Mouse (Mus musculus): ENCODE results near the gene Elmo2. TPM values are rescaled to one million over a fixed set of nuclear protein-coding genes. Genes with fewer than 3 reads are reported as not detected.

Gene Elmo2
- polyA plus RNA-seq, 1 experiment: 231 TPM

DNA sequence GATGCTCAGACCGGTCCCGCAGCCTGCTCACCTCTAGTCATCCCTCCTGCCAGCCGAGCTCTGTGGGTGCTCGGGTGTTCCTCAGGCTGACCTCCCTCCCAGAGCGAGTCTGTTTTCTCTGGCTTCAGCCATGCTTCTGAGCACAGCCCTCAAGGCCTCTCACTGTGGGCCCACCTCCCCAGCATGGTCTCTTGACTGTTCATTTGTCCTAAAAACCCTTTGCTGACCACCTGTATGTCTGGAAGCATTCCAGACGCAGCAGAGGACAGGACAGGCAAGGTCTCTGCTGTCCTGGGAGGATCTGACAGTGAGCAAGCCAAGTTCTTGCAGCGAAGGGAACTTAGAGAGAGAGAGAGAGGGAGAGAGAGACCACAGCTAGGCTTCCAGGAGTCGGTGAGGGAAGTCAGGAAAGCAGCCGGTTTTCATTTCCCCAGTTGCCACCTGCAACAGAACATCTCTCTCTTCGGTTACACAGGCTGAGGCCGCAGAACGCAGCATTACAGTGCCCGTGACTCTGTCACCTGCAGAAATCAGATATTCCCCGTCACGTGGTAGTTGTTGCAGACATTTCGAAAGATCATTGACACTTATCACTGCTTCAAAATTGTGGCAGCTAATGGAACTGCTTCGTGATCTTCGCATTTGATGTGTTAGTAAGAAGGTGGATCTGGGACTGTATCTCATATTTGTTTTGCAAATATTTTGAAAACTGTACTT, 63.8 kb downstream of the Elmo2 start:
- H3K27ac ChIP-seq (ENCODE audit: insufficient read depth, low read depth, low read length): no peak overlapping the region
- H3K4me1 ChIP-seq (ENCODE audit: control insufficient read depth, insufficient read depth, low read length): peaks cover 61% of the 10 kb centered on the region
- H3K4me3 ChIP-seq (ENCODE audit: insufficient read depth, low read depth, low read length): no peak overlapping the region
- 75% methylated on average over 18 of the region's 18 CpGs for WGBS
- TF ChIP-seq CTCF (IDR thresholded peaks at IDR 0.05; ENCODE audit: insufficient read depth, low read depth, low read length): no peak
- no peak for TF ChIP-seq POLR2A (IDR thresholded peaks at IDR 0.05; ENCODE audit: insufficient read depth, low read depth, low read length)

DNA sequence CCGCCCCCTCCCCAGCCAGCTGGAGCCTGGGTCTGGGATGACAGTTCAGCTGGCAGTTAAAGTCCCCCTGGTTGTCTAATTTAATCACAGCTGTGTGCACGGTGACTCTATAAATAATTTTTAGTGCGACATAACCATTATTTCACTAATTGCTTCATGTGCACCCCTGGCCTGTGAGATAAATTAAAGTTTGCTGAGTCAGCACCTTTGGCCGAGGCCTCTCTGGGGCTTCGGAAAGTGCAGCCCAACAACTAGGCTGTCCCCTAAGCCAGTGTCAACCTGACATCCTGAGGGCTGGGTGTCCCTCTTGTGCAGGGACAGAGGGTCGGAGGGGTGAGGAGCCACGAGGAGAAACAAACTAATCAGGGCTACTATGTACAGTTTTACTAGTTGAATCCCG, 66.4 kb downstream of the Elmo2 start:
- Histone ChIP-seq H3K4me3 (ENCODE audit: insufficient read depth, low read depth, low read length) (no peak overlapping the region), H3K4me1 (ENCODE audit: control insufficient read depth, insufficient read depth, low read length) (peaks cover 55% of the 10 kb centered on the region), H3K27ac (ENCODE audit: insufficient read depth, low read depth, low read length) (no peak overlapping the region)
- TF ChIP-seq POLR2A (IDR thresholded peaks at IDR 0.05; ENCODE audit: insufficient read depth, low read depth, low read length) (no peak), CTCF (IDR thresholded peaks at IDR 0.05; ENCODE audit: insufficient read depth, low read depth, low read length) (no peak)
- 60% methylated on average over 8 of the region's 8 CpGs for WGBS

DNA sequence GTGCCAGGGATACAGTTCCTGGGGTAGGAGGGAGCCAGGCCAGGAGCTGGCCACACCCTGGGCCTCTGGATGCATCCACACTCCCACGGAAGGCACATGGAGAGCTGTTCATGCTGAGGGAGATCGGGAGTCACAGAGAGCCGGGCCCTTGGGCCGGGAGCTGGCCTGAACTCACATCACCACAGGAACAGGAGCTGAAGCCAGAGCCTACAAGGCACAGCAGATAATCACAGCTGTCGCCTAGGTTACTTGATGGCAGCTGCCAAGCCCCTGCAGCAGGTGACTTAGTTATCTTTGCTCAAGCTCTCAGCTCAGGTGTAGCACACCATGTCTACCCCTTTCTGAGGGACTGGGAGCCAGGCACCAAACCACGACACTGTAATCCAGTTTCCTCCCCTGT, 68.0 kb downstream of the Elmo2 start:
- Histone ChIP-seq H3K4me1 (ENCODE audit: control insufficient read depth, insufficient read depth, low read length) (peaks cover 43% of the 10 kb centered on the region), H3K4me3 (ENCODE audit: insufficient read depth, low read depth, low read length) (no peak overlapping the region), H3K27ac (ENCODE audit: insufficient read depth, low read depth, low read length) (no peak overlapping the region)
- no peak for TF ChIP-seq CTCF (IDR thresholded peaks at IDR 0.05; ENCODE audit: insufficient read depth, low read depth, low read length)
- TF ChIP-seq POLR2A (IDR thresholded peaks at IDR 0.05; ENCODE audit: insufficient read depth, low read depth, low read length): no peak
- WGBS: 86% methylated on average over 6 of the region's 6 CpGs

DNA sequence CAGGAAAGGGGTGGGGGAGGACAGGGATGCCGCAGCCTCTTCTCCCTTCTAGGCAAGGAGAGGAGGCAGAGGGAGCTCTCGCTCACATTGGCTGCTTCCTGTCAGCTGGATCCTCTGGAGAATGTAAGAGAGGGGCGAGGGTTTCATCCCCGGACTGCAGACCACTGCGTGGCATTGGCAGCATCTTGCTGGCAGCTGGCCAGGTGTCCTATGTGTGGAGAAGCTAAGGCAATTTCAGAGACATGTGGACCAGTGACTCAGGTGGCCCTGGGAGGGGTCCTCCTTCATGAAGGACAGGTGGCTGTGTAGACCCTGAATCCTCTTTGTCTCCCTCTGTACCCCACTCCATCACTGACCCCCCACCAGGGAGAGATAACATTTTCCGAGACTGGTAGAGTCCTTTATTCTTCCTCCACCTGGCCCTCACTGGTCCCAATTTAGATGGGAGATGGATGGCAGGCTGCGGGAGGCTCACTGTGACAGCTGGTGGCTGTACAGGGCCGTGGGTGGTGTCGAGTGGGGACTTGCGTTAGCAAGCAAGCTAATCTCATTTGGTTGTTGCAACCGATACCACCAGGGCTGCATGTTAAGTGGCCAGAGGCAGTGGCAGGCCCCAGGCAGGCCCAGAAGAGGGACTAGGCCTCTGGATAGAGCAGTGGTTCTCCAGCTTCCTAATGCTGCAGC, 69.0 kb downstream of the Elmo2 start:
- H3K4me3 ChIP-seq (ENCODE audit: insufficient read depth, low read depth, low read length): no peak overlapping the region
- TF ChIP-seq POLR2A (IDR thresholded peaks at IDR 0.05; ENCODE audit: insufficient read depth, low read depth, low read length): no peak
- no peak for TF ChIP-seq CTCF (IDR thresholded peaks at IDR 0.05; ENCODE audit: insufficient read depth, low read depth, low read length)
- peaks cover 39% of the 10 kb centered on the region for H3K4me1 ChIP-seq (ENCODE audit: control insufficient read depth, insufficient read depth, low read length)
- WGBS: 43% methylated on average over 11 of the region's 11 CpGs
- no peak overlapping the region for H3K27ac ChIP-seq (ENCODE audit: insufficient read depth, low read depth, low read length)

DNA sequence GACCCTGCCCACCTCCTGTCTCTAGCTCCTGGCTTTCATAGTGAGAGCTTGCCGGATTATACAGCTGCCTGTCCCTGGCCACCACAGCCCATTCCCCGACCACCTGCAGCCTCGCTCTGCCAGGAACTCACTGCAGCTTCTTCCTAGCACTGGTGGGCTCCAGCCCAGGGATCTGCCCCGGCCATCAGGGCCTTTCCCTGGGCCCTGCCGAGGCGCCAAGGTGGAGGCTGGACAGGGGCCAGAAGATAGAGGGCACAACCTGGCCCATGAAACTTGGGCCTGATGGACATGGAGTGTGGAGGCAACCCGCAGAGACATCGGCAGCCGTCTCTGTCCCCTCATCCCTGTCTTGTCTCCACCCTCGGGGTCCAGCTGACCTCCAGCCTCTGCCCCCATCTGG, 70.1 kb downstream of the Elmo2 start:
- 76% methylated on average over 10 of the region's 10 CpGs for WGBS

DNA sequence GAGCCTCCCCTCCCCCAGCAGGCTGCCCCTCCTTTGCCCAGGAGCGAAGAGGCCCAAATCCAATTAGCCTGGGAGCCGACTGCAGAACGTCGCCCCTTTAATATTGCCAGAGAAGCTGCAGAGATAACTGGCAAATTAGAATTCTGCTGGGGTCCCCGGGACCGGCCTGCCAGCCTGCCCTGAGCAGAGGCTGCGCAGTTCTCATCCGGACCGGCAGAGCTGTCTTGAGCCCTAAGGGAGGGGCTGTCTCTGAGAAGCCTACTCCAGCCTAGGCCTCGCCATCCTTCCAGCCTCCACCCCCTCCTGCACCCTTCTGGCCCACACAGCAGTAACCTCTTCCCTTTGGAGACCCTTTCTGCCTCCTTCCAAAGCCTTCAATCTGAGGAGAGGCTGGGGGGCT, 72.4 kb downstream of the Elmo2 start:
- no peak overlapping the region for H3K27ac ChIP-seq (ENCODE audit: insufficient read depth, low read depth, low read length)
- TF ChIP-seq CTCF (IDR thresholded peaks at IDR 0.05; ENCODE audit: insufficient read depth, low read depth, low read length) (no peak), POLR2A (IDR thresholded peaks at IDR 0.05; ENCODE audit: insufficient read depth, low read depth, low read length) (no peak)
- H3K4me3 ChIP-seq (ENCODE audit: insufficient read depth, low read depth, low read length): no peak overlapping the region
- H3K4me1 ChIP-seq (ENCODE audit: control insufficient read depth, insufficient read depth, low read length): peaks cover 28% of the 10 kb centered on the region
- 69% methylated on average over 10 of the region's 10 CpGs for WGBS

More for the DNA sequence above, 70.1 kb downstream of the Elmo2 start:
- no peak for TF ChIP-seq CTCF (IDR thresholded peaks at IDR 0.05; ENCODE audit: insufficient read depth, low read depth, low read length)
- TF ChIP-seq POLR2A (IDR thresholded peaks at IDR 0.05; ENCODE audit: insufficient read depth, low read depth, low read length): no peak
- no peak overlapping the region for H3K27ac ChIP-seq (ENCODE audit: insufficient read depth, low read depth, low read length)
- H3K4me1 ChIP-seq (ENCODE audit: control insufficient read depth, insufficient read depth, low read length): peaks cover 34% of the 10 kb centered on the region
- H3K4me3 ChIP-seq (ENCODE audit: insufficient read depth, low read depth, low read length): no peak overlapping the region

DNA sequence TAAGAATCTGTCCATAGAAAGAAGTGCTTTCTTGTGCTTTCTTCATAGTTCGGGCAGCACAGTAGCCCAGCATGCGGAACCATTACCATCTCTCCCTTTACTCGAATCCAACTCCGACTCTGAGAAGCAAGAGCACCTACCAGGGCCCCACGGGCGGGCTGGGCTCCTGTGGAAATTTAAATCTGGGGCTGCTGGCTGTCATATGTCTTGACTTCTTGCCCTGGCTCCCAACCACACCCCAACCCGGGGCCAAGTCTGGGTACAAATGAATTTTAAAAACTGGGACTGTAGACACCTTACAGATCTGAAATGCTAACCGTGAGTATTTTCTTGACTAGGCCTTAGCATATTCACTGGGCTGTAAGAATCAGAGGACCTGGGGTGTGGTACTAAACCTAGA, 73.0 kb downstream of the Elmo2 start:
- H3K4me1 ChIP-seq (ENCODE audit: control insufficient read depth, insufficient read depth, low read length): peaks cover 28% of the 10 kb centered on the region
- 87% methylated on average over 8 of the region's 8 CpGs for WGBS
- TF ChIP-seq CTCF (IDR thresholded peaks at IDR 0.05; ENCODE audit: insufficient read depth, low read depth, low read length) (no peak), POLR2A (IDR thresholded peaks at IDR 0.05; ENCODE audit: insufficient read depth, low read depth, low read length) (no peak)
- H3K27ac ChIP-seq (ENCODE audit: insufficient read depth, low read depth, low read length): no peak overlapping the region
- H3K4me3 ChIP-seq (ENCODE audit: insufficient read depth, low read depth, low read length): no peak overlapping the region

DNA sequence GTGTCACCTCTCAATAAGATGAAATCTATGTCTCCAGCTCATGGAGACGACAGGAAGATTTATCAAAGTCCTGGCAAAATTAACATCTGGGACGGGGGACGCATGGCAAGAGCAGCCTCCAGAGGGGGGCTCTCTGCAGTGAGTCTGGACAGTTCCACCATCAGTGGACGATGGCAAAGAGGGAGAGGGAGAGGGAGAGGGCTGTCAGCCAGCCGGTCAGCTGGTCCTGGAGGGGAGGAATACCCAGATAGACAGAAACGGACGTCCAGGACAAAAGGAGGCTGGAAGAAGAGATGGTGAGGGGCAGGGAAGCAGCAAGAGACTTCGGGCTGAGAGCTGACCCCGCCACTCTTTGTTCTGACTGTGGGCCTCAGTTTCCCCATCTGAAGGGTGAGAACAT, 73.5 kb downstream of the Elmo2 start:
- TF ChIP-seq POLR2A (IDR thresholded peaks at IDR 0.05; ENCODE audit: insufficient read depth, low read depth, low read length) (no peak), CTCF (IDR thresholded peaks at IDR 0.05; ENCODE audit: insufficient read depth, low read depth, low read length) (no peak)
- no peak overlapping the region for H3K4me3 ChIP-seq (ENCODE audit: insufficient read depth, low read depth, low read length)
- 73% methylated on average over 9 of the region's 9 CpGs for WGBS

DNA sequence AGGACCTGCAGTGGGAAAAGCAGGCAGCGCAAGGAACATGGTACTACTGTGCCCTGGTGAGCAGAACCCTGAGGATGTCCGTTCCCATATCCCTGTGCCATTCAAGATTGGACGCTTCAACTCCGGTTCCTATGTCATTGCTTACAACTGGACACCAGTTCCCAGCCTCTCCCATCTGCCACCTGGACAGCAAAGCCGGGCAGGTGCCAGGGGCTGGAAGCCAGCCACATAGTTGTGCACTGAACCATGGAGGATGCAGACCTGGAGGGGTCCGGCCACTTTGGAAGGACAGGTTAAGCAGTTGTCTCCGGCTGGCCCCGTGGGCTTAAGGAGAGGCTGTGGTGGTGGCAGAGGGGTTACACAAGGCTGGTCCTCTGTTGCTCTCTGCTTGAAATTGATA, 73.9 kb downstream of the Elmo2 start:
- no peak overlapping the region for H3K27ac ChIP-seq (ENCODE audit: insufficient read depth, low read depth, low read length)
- 85% methylated on average over 8 of the region's 8 CpGs for WGBS

More for the DNA sequence above, 73.5 kb downstream of the Elmo2 start:
- Histone ChIP-seq H3K4me1 (ENCODE audit: control insufficient read depth, insufficient read depth, low read length) (peaks cover 23% of the 10 kb centered on the region), H3K27ac (ENCODE audit: insufficient read depth, low read depth, low read length) (no peak overlapping the region)

More for the DNA sequence above, 73.9 kb downstream of the Elmo2 start:
- Histone ChIP-seq H3K4me3 (ENCODE audit: insufficient read depth, low read depth, low read length) (no peak overlapping the region), H3K4me1 (ENCODE audit: control insufficient read depth, insufficient read depth, low read length) (peaks cover 21% of the 10 kb centered on the region)
- no peak for TF ChIP-seq CTCF (IDR thresholded peaks at IDR 0.05; ENCODE audit: insufficient read depth, low read depth, low read length)

Measured in olfactory bulb, adult 2 months (tissue).